Mouse (Mus musculus) liver, postnatal 0 days (tissue): ENCODE measurements around the gene Dennd4b.

Experiments
- CTCF ChIP-seq: sonication (generic); IDR thresholded peaks from 2 replicates; pipeline ENCODE4 v1.5.1; 2016; ENCODE audit warnings: antibody characterized with exemption, low read depth
- EP300 ChIP-seq: IDR thresholded peaks from 2 replicates; pipeline ENCODE4 v1.6.1; 2016; ENCODE audit warnings: antibody characterized with exemption, low read depth, mild to moderate bottlenecking

- TF ChIP-seq CTCF, result peak; percentile 12; the same call in 1 of the 2 replicates
- no peak for TF ChIP-seq EP300
Observed at GRCm38 (mm10) chr3:90231507-90232333, 33.3 kb upstream of the Dennd4b start, which contains the start of gene Jtb.
